Mouse (Mus musculus) embryonic fibroblast, embryonic 13.5 days (primary cell): Measurements from ENCODE around the gene Rarb.

ENCODE experiments used
- CTCF ChIP-seq: IDR thresholded peaks from 2 replicates; pipeline ENCODE4 v1.5.1; 2011; ENCODE audit warnings: mild to moderate bottlenecking, control low read depth, low read length, moderate library complexity, borderline replicate concordance; ENCODE audit not compliant: insufficient read depth
- POLR2A ChIP-seq: IDR thresholded peaks from 2 replicates; pipeline ENCODE4 v1.6.1; 2011; ENCODE audit warnings: low read depth, mild to moderate bottlenecking, control low read depth, low read length, moderate library complexity

GRCm38 (mm10) chr14:16551843-16552242, 267.1 kb downstream of the Rarb start:
- TF ChIP-seq POLR2A (no peak), CTCF (no peak)
